Mouse (Mus musculus): ENCODE data around the gene Uba7. TPM values are rescaled to one million over a fixed set of nuclear protein-coding genes. Genes with fewer than 3 reads are reported as not detected.

Uba7 gene
- polyA plus RNA-seq, 1 experiment from 2014 or later = 11.9 TPM

DNA sequence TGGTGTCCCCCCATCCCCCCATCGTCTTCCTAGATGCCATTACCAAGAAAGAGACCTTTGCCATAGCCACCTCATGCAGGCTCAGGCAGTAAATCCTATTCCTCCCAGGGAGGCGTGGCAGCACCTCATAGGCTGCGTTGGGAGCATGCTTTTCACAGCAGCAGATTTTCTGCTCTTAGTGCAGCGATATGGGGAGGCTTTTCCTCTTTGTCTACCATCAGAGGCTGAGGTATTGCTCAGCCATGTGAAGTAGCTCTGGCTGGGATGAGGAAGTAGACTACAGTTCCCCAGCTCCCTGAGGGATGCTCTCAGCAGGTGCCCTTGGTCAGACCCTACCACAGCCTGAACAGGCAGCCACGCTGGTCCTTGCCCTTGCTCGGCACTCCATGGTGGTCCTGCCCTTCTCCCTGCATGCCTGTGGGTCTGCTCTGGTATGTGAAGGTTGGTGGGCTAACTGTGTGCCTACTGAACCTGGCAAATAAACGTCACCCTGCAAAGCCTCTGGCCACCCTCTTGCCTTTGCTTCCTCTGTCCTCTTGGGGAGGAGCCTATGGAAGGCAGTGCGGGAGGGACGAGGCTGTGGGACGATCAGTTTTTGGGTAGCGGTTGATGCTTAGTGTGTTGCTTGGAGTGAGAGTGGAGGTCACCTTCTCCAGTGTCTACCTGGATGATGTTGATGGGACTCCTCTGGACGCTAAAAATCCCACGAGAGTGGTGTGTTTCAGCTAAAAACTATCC is 26.0 kb upstream of the Uba7 start:
- H3K27ac ChIP-seq (replicated peaks) = peak overlapping the region; percentile 90; the same call in 1 of the 2 replicates
- no peaks in the 10 kb centered on the region for H3K9me3 ChIP-seq
- H3K27me3 ChIP-seq (replicated peaks; ENCODE audit: low read depth, poor library complexity, severe bottlenecking) = no peaks in the 10 kb centered on the region
- no peak overlapping the region for H3K4me3 ChIP-seq
- no peak for DNase-seq (ENCODE audit: low spot score)
- peaks cover 32% of the 10 kb centered on the region for H3K4me1 ChIP-seq
- WGBS = 82% methylated on average over 13 of the region's 13 CpGs
- peaks cover 10% of the 10 kb centered on the region for H3K36me3 ChIP-seq (replicated peaks)

DNA sequence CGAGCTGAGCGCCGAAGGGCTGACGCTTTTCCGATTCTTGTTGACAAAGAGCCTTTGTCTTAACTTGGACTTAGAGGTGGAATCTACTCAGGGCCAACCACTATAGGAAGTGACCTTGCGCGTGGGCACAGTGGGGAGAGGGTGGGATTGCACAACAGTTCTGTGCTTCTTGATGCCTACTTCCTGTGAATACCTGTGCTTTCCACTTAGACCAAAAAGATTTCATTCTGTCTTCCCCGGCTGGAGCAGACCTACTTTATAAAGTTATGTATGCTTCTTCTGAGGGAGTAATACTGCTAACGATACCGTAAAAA is 25.4 kb upstream of the Uba7 start, which contains the start of gene Traip:
Gene Traip, plus strand, starts transcription at position 215 of the 314 bp plus-strand sequence.
- DNase-seq (ENCODE audit: low spot score) = no peak
- H3K27me3 ChIP-seq (replicated peaks; ENCODE audit: low read depth, poor library complexity, severe bottlenecking) = no peaks in the 10 kb centered on the region
- peaks cover 32% of the 10 kb centered on the region for H3K4me1 ChIP-seq
- peaks cover 10% of the 10 kb centered on the region for H3K36me3 ChIP-seq (replicated peaks)
- peak within 1 kb of the TSS; percentile 90 for H3K4me3 ChIP-seq
- no peaks in the 10 kb centered on the region for H3K9me3 ChIP-seq
- peak within 1 kb of the TSS; percentile 90 for H3K27ac ChIP-seq (replicated peaks)
- WGBS = 88% methylated on average over 10 of the region's 10 CpGs

DNA sequence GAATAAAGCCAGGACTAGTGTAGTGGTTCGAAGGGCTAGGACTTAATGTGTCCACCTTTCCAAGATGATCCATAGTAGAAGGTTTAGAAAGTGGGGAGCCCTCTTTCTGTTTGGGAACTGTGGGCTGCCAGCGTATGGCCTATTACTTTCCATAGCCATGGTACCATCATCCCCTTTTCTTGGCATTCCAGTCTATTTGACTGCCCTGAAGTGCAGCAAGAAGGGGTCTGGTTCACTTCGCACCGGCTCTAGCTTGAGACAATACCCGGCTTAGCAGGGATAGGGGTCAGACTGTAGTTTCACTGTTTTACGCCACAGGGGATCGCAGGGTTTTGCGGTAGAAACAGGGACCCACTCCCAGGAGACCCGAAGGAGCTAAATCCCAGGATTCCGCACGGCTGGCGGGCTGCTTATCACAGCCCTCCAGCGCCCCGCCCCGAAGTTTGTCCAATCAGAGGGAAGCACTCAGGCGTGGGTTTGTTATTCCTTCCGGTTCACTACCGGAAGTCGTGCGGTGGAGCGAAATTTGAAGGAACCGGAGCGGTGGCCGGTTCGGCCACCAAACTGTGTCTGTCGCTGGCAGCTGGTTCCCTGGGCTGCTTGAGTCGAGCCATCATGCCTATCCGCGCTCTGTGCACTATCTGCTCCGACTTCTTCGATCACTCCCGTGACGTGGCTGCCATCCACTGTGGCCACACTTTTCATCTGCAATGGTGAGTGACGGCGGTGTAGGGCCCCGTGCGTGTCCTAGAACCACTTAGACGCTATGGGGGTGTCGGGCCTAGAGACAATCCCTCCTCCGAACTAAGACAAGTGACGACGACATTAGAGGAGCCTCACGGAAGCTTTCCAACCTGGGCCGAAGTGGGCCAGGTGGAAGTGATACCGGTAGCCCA is 24.6 kb upstream of the Uba7 start:
- Histone ChIP-seq H3K36me3 (replicated peaks) (peaks cover 18% of the 10 kb centered on the region), H3K27ac (replicated peaks) (peak overlapping the region; percentile 90), H3K27me3 (replicated peaks; ENCODE audit: low read depth, poor library complexity, severe bottlenecking) (no peaks in the 10 kb centered on the region), H3K4me3 (peak overlapping the region; percentile 90), H3K9me3 (no peaks in the 10 kb centered on the region), H3K4me1 (peaks cover 32% of the 10 kb centered on the region)
- WGBS = 14% methylated on average over 45 of the region's 45 CpGs
- DNase-seq (ENCODE audit: low spot score) = peak; percentile 94

DNA sequence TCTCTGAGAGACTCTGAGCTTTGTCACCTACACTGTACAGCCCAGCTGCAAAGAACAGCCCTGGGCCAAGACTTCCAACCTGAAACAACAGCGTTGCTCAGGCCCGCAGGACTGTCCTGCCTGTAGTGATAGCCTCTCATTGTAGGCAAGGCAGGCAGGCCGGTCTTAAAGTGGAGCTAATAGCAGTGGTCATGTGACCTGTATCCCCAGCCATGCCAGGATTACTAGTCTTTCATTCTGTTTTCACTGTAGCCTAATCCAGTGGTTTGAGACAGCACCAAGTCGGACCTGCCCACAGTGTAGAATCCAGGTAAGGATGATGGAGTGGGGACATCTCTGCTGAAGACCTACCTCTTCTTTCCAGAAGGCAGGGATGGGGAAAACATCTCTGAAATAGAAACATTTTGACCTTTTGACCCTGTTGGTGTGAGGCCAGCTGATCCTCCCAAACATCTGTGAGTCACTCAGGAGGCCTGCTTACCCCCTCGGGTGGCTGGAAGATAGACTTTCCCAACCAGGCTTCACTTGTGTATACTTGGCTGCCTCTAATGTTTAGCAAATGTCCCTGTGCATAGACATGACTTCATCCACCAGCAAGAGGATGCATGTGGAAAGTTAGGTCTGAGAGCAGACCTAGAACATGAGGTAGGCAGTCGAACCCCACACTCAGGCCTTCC is 19.6 kb upstream of the Uba7 start:
- no peak overlapping the region for H3K4me3 ChIP-seq
- no peaks in the 10 kb centered on the region for H3K9me3 ChIP-seq
- H3K27ac ChIP-seq (replicated peaks) = no peak overlapping the region
- WGBS = 77% methylated on average over 6 of the region's 6 CpGs
- DNase-seq (ENCODE audit: low spot score) = no peak
- peaks cover 22% of the 10 kb centered on the region for H3K4me1 ChIP-seq
- H3K36me3 ChIP-seq (replicated peaks) = peaks cover 64% of the 10 kb centered on the region
- no peaks in the 10 kb centered on the region for H3K27me3 ChIP-seq (replicated peaks; ENCODE audit: low read depth, poor library complexity, severe bottlenecking)

DNA sequence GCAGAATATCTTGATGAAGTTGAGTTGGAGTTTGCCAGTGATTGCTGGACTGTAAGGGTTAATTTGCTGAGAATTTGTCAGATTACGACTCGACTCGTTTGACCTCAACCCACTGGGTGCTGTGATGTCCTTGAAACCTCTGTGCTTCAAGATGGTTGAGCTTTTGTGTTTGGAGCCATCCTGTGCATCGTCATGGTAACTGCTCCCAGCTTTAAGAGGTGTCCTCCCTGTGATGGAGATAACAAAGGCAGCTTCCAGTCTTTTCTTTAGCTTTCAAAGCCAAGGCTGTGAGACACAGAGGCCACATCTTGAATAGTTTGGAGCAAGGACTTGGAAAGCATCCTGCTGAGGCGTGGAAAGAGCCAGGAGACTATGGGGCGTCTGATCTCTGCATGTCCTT is 18.2 kb upstream of the Uba7 start:
- WGBS = 72% methylated on average over 6 of the region's 6 CpGs
- Histone ChIP-seq H3K27ac (replicated peaks) (no peak overlapping the region), H3K4me1 (peaks cover 12% of the 10 kb centered on the region), H3K9me3 (no peaks in the 10 kb centered on the region), H3K36me3 (replicated peaks) (peaks cover 78% of the 10 kb centered on the region), H3K4me3 (no peak overlapping the region), H3K27me3 (replicated peaks; ENCODE audit: low read depth, poor library complexity, severe bottlenecking) (no peaks in the 10 kb centered on the region)
- DNase-seq (ENCODE audit: low spot score) = no peak

DNA sequence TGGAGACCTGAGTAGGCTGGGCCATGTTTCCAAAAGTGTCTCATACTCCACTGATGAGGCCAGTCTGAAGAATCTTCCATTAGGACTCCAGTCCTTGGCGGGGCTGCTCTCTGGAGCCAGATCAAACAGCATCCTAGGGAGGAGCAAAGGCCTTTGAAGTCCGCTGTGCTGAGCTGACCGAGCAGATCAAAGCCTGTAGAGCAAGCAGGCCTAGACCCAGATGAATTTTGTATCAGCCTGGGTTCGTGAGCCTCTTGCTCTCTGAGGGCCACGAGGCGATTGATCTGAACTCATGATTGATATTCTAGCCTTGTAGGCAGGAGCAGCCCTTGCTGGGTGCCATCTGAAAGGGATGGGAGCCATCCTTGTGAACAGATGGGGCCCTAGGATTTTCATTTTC is 15.4 kb upstream of the Uba7 start:
- Histone ChIP-seq H3K27me3 (replicated peaks; ENCODE audit: low read depth, poor library complexity, severe bottlenecking) (no peaks in the 10 kb centered on the region), H3K27ac (replicated peaks) (no peak overlapping the region), H3K36me3 (replicated peaks) (peaks cover 99% of the 10 kb centered on the region), H3K9me3 (no peaks in the 10 kb centered on the region), H3K4me3 (no peak overlapping the region), H3K4me1 (0 out of 2 replicates have a peak, but pooled peaks cover 4% of the 10 kb centered on the region)
- 79% methylated on average over 6 of the region's 6 CpGs for WGBS
- no peak for DNase-seq (ENCODE audit: low spot score)

DNA sequence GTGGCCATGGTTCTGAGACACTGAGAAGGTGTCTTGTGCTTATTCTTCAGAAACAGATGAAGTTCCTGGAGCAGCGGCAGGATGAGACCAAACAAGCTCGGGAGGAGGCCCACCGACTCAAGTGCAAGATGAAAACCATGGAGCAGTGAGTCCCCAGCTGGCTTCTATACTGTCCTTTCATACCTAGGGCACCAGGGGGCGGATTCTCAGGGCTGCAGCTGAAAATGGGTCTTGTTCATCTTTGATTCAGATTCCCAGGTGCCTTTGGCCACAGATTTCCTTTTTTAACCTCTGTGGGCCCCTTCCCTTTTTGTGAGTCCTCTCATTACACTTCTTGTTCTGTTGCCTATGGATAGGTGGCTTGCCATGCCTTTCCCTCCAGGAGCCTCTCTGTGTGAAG is 14.4 kb upstream of the Uba7 start:
- H3K4me3 ChIP-seq = no peak overlapping the region
- 77% methylated on average over 4 of the region's 4 CpGs for WGBS
- H3K4me1 ChIP-seq = 0 out of 2 replicates have a peak, but pooled peaks cover 4% of the 10 kb centered on the region
- H3K27me3 ChIP-seq (replicated peaks; ENCODE audit: low read depth, poor library complexity, severe bottlenecking) = no peaks in the 10 kb centered on the region
- no peak overlapping the region for H3K27ac ChIP-seq (replicated peaks)
- no peak for DNase-seq (ENCODE audit: low spot score)
- H3K9me3 ChIP-seq = no peaks in the 10 kb centered on the region
- H3K36me3 ChIP-seq (replicated peaks) = peaks cover 100% of the 10 kb centered on the region

DNA sequence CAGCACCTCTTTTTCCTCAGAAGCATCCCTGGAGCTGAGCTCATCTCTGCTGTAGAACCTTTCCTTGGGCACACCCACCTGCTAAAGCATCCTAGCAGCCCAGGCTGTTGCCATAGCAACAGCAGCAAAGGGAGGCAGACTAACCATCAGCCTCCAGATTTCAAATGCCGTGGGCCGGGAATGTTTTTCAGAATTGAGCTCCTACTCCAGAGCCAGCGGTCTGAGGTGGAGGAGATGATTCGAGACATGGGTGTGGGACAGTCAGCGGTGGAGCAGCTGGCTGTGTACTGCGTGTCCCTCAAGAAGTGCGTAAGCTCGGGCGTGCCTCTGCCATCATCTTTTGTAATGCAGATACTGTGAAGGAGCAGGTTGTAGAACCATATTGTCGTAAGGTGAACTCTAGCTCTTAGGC is 13.9 kb upstream of the Uba7 start:
- H3K36me3 ChIP-seq (replicated peaks) = peaks cover 100% of the 10 kb centered on the region
- 0 out of 2 replicates have a peak, but pooled peaks cover 4% of the 10 kb centered on the region for H3K4me1 ChIP-seq
- H3K27ac ChIP-seq (replicated peaks) = no peak overlapping the region
- no peaks in the 10 kb centered on the region for H3K27me3 ChIP-seq (replicated peaks; ENCODE audit: low read depth, poor library complexity, severe bottlenecking)
- 90% methylated on average over 10 of the region's 10 CpGs for WGBS
- H3K9me3 ChIP-seq = no peaks in the 10 kb centered on the region
- no peak for DNase-seq (ENCODE audit: low spot score)
- H3K4me3 ChIP-seq = no peak overlapping the region

DNA sequence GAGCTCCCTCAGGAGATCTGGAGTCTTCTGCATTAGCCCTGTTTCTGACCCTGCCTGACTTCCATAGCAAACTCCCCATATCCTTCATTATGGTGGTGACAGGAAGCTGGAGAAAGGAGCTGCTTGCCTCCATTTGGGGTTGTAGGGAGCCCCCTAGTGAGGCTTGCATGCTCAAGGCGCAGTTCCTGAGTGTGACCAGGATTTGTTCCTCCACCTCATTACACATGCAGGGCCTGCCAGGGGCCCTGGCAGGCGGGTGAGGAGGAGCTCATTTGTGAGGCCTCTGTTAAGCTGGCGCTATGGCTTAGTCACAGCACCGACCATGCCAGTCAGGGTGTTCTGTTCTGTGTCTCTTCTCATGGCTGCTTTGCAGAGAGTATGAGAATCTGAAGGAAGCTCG is 13.4 kb upstream of the Uba7 start:
- Histone ChIP-seq H3K4me1 (0 out of 2 replicates have a peak, but pooled peaks cover 4% of the 10 kb centered on the region), H3K27me3 (replicated peaks; ENCODE audit: low read depth, poor library complexity, severe bottlenecking) (no peaks in the 10 kb centered on the region), H3K36me3 (replicated peaks) (peaks cover 100% of the 10 kb centered on the region), H3K4me3 (no peak overlapping the region), H3K27ac (replicated peaks) (no peak overlapping the region), H3K9me3 (no peaks in the 10 kb centered on the region)
- WGBS = 59% methylated on average over 5 of the region's 5 CpGs
- DNase-seq (ENCODE audit: low spot score) = no peak

DNA sequence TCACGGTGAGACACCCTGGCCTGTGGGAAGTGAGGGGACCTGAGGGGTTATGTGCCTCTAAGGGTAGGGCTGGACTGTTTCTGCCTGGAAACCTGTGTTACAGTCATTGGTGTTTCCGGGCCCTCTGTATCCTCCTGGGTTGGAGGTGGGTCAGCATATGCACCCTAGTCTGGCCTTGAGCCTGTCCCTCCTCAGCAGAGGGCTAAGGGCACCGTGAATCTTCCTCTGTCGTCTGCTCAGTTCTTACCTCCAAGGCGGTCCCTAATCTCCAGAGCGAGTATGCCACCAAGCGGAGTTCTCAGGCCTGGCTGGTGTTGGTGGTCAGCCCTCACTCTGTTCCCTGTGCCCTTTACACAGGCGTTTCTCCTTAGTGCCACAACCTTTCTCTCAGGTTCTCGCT is 12.4 kb upstream of the Uba7 start:
- Histone ChIP-seq H3K4me3 (no peak overlapping the region), H3K4me1 (0 out of 2 replicates have a peak, but pooled peaks cover 4% of the 10 kb centered on the region), H3K9me3 (no peaks in the 10 kb centered on the region), H3K36me3 (replicated peaks) (peaks cover 99% of the 10 kb centered on the region), H3K27me3 (replicated peaks; ENCODE audit: low read depth, poor library complexity, severe bottlenecking) (no peaks in the 10 kb centered on the region), H3K27ac (replicated peaks) (0 out of 2 replicates have a peak overlapping the region, but pooled peaks have one; percentile 7)
- 93% methylated on average over 9 of the region's 9 CpGs for WGBS
- no peak for DNase-seq (ENCODE audit: low spot score)

DNA sequence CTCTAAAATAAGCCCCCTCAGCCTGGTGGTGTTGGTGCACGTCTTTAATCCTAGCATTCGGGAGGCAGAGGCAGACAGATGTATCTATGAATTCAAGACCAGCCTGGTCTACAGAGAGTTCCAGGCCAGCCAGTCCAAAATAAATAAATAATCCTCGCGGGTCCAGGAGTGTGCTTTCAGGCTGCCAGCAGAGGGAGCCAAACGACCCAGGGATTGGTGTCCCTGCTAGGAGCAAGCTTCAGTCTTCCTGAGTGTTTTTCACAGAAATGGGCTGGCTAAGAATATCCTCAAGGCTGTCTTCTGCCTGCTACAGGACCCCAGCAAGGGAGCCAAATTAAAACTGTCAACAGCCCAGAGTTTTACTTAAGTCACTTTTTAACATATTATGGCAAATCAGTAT is 11.6 kb upstream of the Uba7 start:
- 0 out of 2 replicates have a peak overlapping the region, but pooled peaks have one; percentile 11 for H3K4me3 ChIP-seq
- peaks cover 99% of the 10 kb centered on the region for H3K36me3 ChIP-seq (replicated peaks)
- DNase-seq (ENCODE audit: low spot score) = peak; percentile 88
- no peaks in the 10 kb centered on the region for H3K9me3 ChIP-seq
- H3K27ac ChIP-seq (replicated peaks) = peak overlapping the region; percentile 21
- WGBS = 22% methylated on average over 5 of the region's 5 CpGs
- 0 out of 2 replicates have a peak, but pooled peaks cover 3% of the 10 kb centered on the region for H3K4me1 ChIP-seq
- H3K27me3 ChIP-seq (replicated peaks; ENCODE audit: low read depth, poor library complexity, severe bottlenecking) = no peaks in the 10 kb centered on the region

DNA sequence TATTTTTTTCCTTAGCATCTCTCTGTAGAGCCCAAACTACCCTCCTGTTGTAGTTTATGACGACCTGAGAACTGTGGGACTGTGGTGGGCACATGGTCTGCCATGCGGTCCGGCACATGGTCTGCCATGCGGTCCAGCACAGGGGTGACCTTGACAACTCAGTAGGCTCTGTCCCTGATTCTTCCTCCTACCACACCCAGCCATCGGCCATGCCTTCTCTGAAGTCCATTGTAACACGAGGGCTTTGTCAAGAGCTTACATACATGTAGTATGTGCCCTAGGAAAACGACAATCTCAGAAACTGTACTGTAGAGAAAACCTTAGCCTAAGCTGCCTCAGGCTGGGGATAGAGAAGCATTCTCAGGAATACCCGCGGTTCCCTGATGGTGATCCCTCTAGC is 10.6 kb upstream of the Uba7 start:
- H3K4me1 ChIP-seq = no peaks in the 10 kb centered on the region
- no peaks in the 10 kb centered on the region for H3K9me3 ChIP-seq
- H3K27me3 ChIP-seq (replicated peaks; ENCODE audit: low read depth, poor library complexity, severe bottlenecking) = no peaks in the 10 kb centered on the region
- peaks cover 99% of the 10 kb centered on the region for H3K36me3 ChIP-seq (replicated peaks)
- no peak overlapping the region for H3K27ac ChIP-seq (replicated peaks)
- WGBS = 92% methylated on average over 9 of the region's 9 CpGs
- DNase-seq (ENCODE audit: low spot score) = no peak
- no peak overlapping the region for H3K4me3 ChIP-seq

Measured in embryonic facial prominence, embryonic 10.5 days (tissue).